Mouse (Mus musculus): ENCODE results near the gene Mrps6. TPM values are rescaled to one million over a fixed set of nuclear protein-coding genes. Genes with fewer than 3 reads are reported as not detected.

The Mrps6 gene
- polyA plus RNA-seq (2012; ENCODE audit: low replicate concordance) = 9.2 and 9.8 TPM in 2 replicates

GRCm38 (mm10) chr16:92057852-92058643 is at the start of gene Mrps6, which contains the start of the genes Gm49711 and Slc5a3:
Gene Mrps6, plus strand, starts transcription at chr16:92058270.
Gene Gm49711, plus strand, starts transcription at chr16:92058316.
Gene Slc5a3, plus strand, starts transcription at chr16:92058322.

Other genes starting within 250 kb of the Mrps6 start
- gene Gm49711, start within 50 bp of the Mrps6 start, polyA plus RNA-seq (2012; ENCODE audit: low replicate concordance) = 2.3 TPM in 1 of 2 replicates, not detected in the other
- 0.09 and 0.19 TPM in 2 replicates for gene Slc5a3, start 52 bp downstream of the Mrps6 start, polyA plus RNA-seq (2012; ENCODE audit: low replicate concordance)
- not detected in 2 replicates for gene Kcne2, start 234.1 kb downstream of the Mrps6 start, polyA plus RNA-seq (2012; ENCODE audit: low replicate concordance)
- gene Smim11, start 243.0 kb downstream of the Mrps6 start, polyA plus RNA-seq (2012; ENCODE audit: low replicate concordance) = 7.1 and 9.8 TPM in 2 replicates

All from hematopoietic multipotent progenitor cell, adult 10-12 weeks (in vitro differentiated cells).